ENCODE assay signal across 13 mouse cellular contexts in the genomic region with DNA sequence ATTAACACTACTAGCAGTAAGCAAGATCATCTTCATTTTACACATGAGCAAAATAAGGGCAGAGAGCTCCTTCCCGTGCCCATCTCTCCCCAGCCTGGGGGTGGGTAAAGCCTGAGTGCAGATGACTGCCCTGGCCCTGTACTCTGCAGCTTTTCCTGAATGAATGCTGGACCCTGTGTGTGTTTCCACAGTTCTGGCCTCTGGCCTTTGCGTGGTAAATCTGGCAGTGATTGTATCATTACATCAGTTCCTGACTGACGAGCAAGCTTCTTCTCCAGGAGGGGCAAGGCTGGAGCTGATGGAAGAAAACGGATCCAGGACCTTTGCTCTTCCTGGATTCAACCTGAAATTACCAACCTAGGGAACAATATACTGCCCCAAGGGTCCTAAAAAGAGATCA. TPM values are rescaled to one million over a fixed set of nuclear protein-coding genes. Genes with fewer than 3 reads are reported as not detected.
DNase-seq lines count a peak whose midpoint lies in the region; TF ChIP-seq lines count a peak whose summit lies in the region.
"Had no signal": no experiment of that assay in that cellular context is flagged by ENCODE, and none has a peak within 500 bp of the region (broad histone marks: within the 10 kb centered on the region; RNA-seq: fewer than 3 reads in every experiment).

No protein-coding gene starts in this region.

- intact Hi-C loops in heart, postnatal 10 days (cut with DNase I): no loop called here

- no peak overlapping the region for H3K4me3 ChIP-seq in embryonic fibroblast, embryonic 13.5 days (ENCODE audit: insufficient read depth, low read length)
- H3K4me3 ChIP-seq: forebrain, embryonic 13.5 days; neural tube, embryonic 15.5 days had no signal

- DNase-seq in kidney, postnatal 10 days: peak; percentile 47
- DNase-seq in kidney, adult 18-20 months: no peak
- DNase-seq in heart, postnatal 10 days: peak; percentile 50 to 51
- DNase-seq in lung, postnatal 36 days: peak; percentile 76
- no peak for DNase-seq in embryo, embryonic 10 days (ENCODE audit: low spot score)
- DNase-seq in embryo, embryonic 11 days: no peak
- DNase-seq: cerebellum, adult 18-20 months; gastrocnemius, postnatal 14 days; thymus, postnatal 4 days had no signal

- H3K4me1 ChIP-seq in embryonic fibroblast, embryonic 13.5 days (ENCODE audit: control insufficient read depth, insufficient read depth, low read length): peaks cover 46% of the 10 kb centered on the region

- H3K27ac ChIP-seq in embryonic fibroblast, embryonic 13.5 days (ENCODE audit: insufficient read depth, low read length): peak overlapping the region; percentile 96
- H3K27ac ChIP-seq: forebrain, embryonic 13.5 days; kidney, postnatal 0 days; neural tube, embryonic 15.5 days had no signal

- TF ChIP-seq CTCF in embryonic fibroblast, embryonic 13.5 days (IDR thresholded peaks at IDR 0.05; ENCODE audit: borderline replicate concordance, insufficient read depth, low read length): no peak

- no peak for TF ChIP-seq POLR2A in embryonic fibroblast, embryonic 13.5 days (IDR thresholded peaks at IDR 0.05; ENCODE audit: low read depth, low read length)

RNA-seq across cellular contexts. Expression of a gene that starts 59.8 kb away (rescaled TPM):
- polyA plus RNA-seq in embryonic fibroblast, embryonic 13.5 days (2011; ENCODE audit: insufficient read length, low read depth, missing spikeins): 5.0 and 6.8 TPM in 2 replicates
- total RNA-seq in heart, postnatal 10 days (2021): 1 to 10 TPM; 6.9 to 8.2 TPM

Comparison
In these comparisons a context has a peak if more than half of its experiments do, and no peak if none do; other contexts are left out.
1. DNase-seq: peak in kidney, postnatal 10 days (single experiment), heart, postnatal 10 days (2 of 2) and lung, postnatal 36 days (single experiment); none in kidney, adult 18-20 months (single experiment), embryo, embryonic 10 days (single experiment) and embryo, embryonic 11 days (single experiment).